Mouse (Mus musculus) gastrocnemius, adult 18-20 months (tissue): ENCODE measurements around the gene Gm16513. TPM values are rescaled to one million over a fixed set of nuclear protein-coding genes. Genes with fewer than 3 reads are reported as not detected.
"Not testable (repeated sequence)": the region's sequence is repeated elsewhere in the genome, so short reads cannot be mapped to it uniquely, and the experiment has no call there.

Experiments used
- DNase-seq: peaks from one replicate; pipeline ENCODE4 v3.0.0; 2021; ENCODE audit warnings: low spot score
- long read RNA-seq, 2 experiments: library from polyadenylated mRNA; stranded (forward); transcript quantifications; one replicate each; pipeline ENCODE4 v2.0.0; 2021
- total RNA-seq, 2 experiments: library from RNA; stranded (reverse); gene quantifications; 2 replicates each; pipeline ENCODE4 v1.2.3; 2021

Gm16513 gene
- not detected for total RNA-seq
- long read RNA-seq, experiment 1 = 0 reads
- long read RNA-seq, experiment 2 = 0 reads

DNA sequence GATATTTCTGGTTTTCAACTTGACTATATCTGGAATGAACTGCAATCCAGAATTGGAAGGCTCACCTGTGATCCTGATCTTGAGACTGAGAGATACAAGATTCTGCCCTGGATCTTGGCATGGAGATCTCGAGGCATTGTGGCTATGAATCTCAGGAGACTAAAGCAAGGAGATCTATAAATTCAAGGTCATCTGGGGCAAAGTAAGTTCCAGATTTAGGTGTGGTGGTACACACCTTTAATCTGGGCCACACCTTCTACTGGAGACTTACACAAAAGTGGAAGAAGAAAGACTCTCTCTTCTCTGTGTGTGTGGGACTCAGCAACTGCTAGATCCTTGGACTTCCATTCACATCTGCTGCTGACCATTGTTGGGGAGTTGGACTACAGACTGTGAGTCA is at the start of gene Gm16513:
Gm16513 (plus strand) TSS at position 301 of the 400 bp plus-strand sequence.
- not testable (repeated sequence) for DNase-seq

Other genes starting within 250 kb of the Gm16513 start
- not detected for gene Gm6367, start 194.0 kb upstream of the Gm16513 start, total RNA-seq
- not detected for gene Gm7942, start 75.7 kb upstream of the Gm16513 start, total RNA-seq
- not detected for gene Gm10424, start 90.1 kb downstream of the Gm16513 start, total RNA-seq
- gene Gm3259, start 123.3 kb downstream of the Gm16513 start, total RNA-seq = not detected